8 mouse cellular contexts compared by ENCODE assay signal in genomic region chr2:26298208-26298855, GRCm38 (mm10). TPM values are rescaled to one million over a fixed set of nuclear protein-coding genes. Genes with fewer than 3 reads are reported as not detected.
A peak's percentile ranks its signal among the peaks of the same experiment; 100 is the strongest.
DNase-seq lines count a peak whose midpoint lies in the region; ATAC-seq lines count a peak whose summit lies in the region.

No protein-coding gene starts in this region.

- H3K9ac ChIP-seq in lung, embryonic 16.5 days (ENCODE audit: low read length) = no peak overlapping the region
- H3K9ac ChIP-seq in heart, embryonic 16.5 days (ENCODE audit: low read length) = 0 out of 2 replicates have a peak overlapping the region, but pooled peaks have one; percentile 13
- H3K9ac ChIP-seq in neural tube, embryonic 13.5 days = peak overlapping the region; percentile 57

- ATAC-seq in lung, embryonic 16.5 days (ENCODE audit: low read depth) = peak; percentile 51
- peak; percentile 67 for ATAC-seq in heart, embryonic 16.5 days (replicated peaks; ENCODE audit: extremely low read depth, insufficient read depth, low FRiP score)
- ATAC-seq in neural tube, embryonic 13.5 days (ENCODE audit: low read depth) = peak; percentile 76

- no peaks in the 10 kb centered on the region for H3K36me3 ChIP-seq in lung, embryonic 16.5 days (ENCODE audit: control insufficient read depth, insufficient read depth, low read length)
- no peaks in the 10 kb centered on the region for H3K36me3 ChIP-seq in heart, embryonic 16.5 days (ENCODE audit: control insufficient read depth, insufficient read depth)
- no peaks in the 10 kb centered on the region for H3K36me3 ChIP-seq in neural tube, embryonic 13.5 days

- H3K4me2 ChIP-seq in lung, embryonic 16.5 days (ENCODE audit: low read depth, low read length) = peak overlapping the region; percentile 10; the same call in 1 of the 2 replicates
- peak overlapping the region; percentile 59 for H3K4me2 ChIP-seq in heart, embryonic 16.5 days (ENCODE audit: low read depth, low read length)
- H3K4me2 ChIP-seq in neural tube, embryonic 13.5 days = peak overlapping the region; percentile 34

- H3K4me3 ChIP-seq in lung, embryonic 16.5 days (ENCODE audit: low read length) = no peak overlapping the region
- H3K4me3 ChIP-seq in heart, embryonic 16.5 days (ENCODE audit: low read length) = peak overlapping the region; percentile 37
- no peak overlapping the region for H3K4me3 ChIP-seq in neural tube, embryonic 13.5 days

- DNase-seq in lung, postnatal 36 days = no peak
- peak; percentile 75 for DNase-seq in cerebellum, adult 9-11 months
- DNase-seq in left cerebral cortex, adult 9 months (ENCODE audit: low spot score in 2 of 2) = peak; percentile 67 to 80
- no peak for DNase-seq in urinary bladder, postnatal 4 days (ENCODE audit: low spot score in 2 of 2)
- DNase-seq in thymus, postnatal 14 days = no peak

- no peaks in the 10 kb centered on the region for H3K27me3 ChIP-seq in lung, embryonic 16.5 days (ENCODE audit: control insufficient read depth, insufficient read depth, low read depth, low read length)
- no peaks in the 10 kb centered on the region for H3K27me3 ChIP-seq in heart, embryonic 16.5 days (ENCODE audit: control insufficient read depth, insufficient read depth, low read length)
- H3K27me3 ChIP-seq in neural tube, embryonic 13.5 days = peaks cover 7% of the 10 kb centered on the region; the same call in 1 of the 2 replicates

- peaks cover 32% of the 10 kb centered on the region for H3K4me1 ChIP-seq in lung, embryonic 16.5 days (replicated peaks; ENCODE audit: control insufficient read depth, insufficient read depth, low read length)
- H3K4me1 ChIP-seq in heart, embryonic 16.5 days (ENCODE audit: control insufficient read depth, insufficient read depth, low read length) = peaks cover 37% of the 10 kb centered on the region
- H3K4me1 ChIP-seq in neural tube, embryonic 13.5 days (replicated peaks) = peaks cover 51% of the 10 kb centered on the region

- H3K27ac ChIP-seq in lung, embryonic 16.5 days (ENCODE audit: low read length) = no peak overlapping the region
- no peak overlapping the region for H3K27ac ChIP-seq in heart, embryonic 16.5 days (ENCODE audit: low read length)
- peak overlapping the region; percentile 84 for H3K27ac ChIP-seq in neural tube, embryonic 13.5 days (replicated peaks)

- 6% methylated on average over 10 of the region's 10 CpGs for WGBS in lung, embryonic 16.5 days
- 2% methylated on average over 10 of the region's 10 CpGs for WGBS in heart, embryonic 16.5 days
- WGBS in neural tube, embryonic 13.5 days = 1% methylated on average over 10 of the region's 10 CpGs

- no peaks in the 10 kb centered on the region for H3K9me3 ChIP-seq in lung, embryonic 16.5 days (ENCODE audit: control insufficient read depth, low read length)
- no peaks in the 10 kb centered on the region for H3K9me3 ChIP-seq in heart, embryonic 16.5 days (replicated peaks; ENCODE audit: control insufficient read depth, low read length)
- H3K9me3 ChIP-seq in neural tube, embryonic 13.5 days = no peaks in the 10 kb centered on the region

RNA-seq across cellular contexts. Expression of gene Ccdc187, which starts 4.0 kb away (rescaled TPM):
- 0.60 TPM in 2 replicates for polyA plus RNA-seq in lung, embryonic 16.5 days (2015; fragmentation: Nextera tagmentation; extraction: Ambion mirVana)
- 0.10 and 0.13 TPM in 2 replicates for polyA plus RNA-seq in heart, embryonic 16.5 days (2015; fragmentation: Nextera tagmentation; extraction: Ambion mirVana)
- polyA plus RNA-seq in neural tube, embryonic 13.5 days (2015; fragmentation: Nextera tagmentation; extraction: Ambion mirVana) = 0.06 and 0.08 TPM in 2 replicates

RNA-seq across cellular contexts. Expression of gene Gpsm1, which starts 17.0 kb away (rescaled TPM):
- polyA plus RNA-seq in lung, embryonic 16.5 days (2015; fragmentation: Nextera tagmentation; extraction: Ambion mirVana) = 47.2 and 51.6 TPM in 2 replicates
- 102 and 104 TPM in 2 replicates for polyA plus RNA-seq in heart, embryonic 16.5 days (2015; fragmentation: Nextera tagmentation; extraction: Ambion mirVana)
- 109 and 114 TPM in 2 replicates for polyA plus RNA-seq in neural tube, embryonic 13.5 days (2015; fragmentation: Nextera tagmentation; extraction: Ambion mirVana)

RNA-seq across cellular contexts. Expression of gene Dnlz, which starts 53.6 kb away (rescaled TPM):
- polyA plus RNA-seq in lung, embryonic 16.5 days (2015; fragmentation: Nextera tagmentation; extraction: Ambion mirVana) = 22.8 and 24.7 TPM in 2 replicates
- polyA plus RNA-seq in heart, embryonic 16.5 days (2015; fragmentation: Nextera tagmentation; extraction: Ambion mirVana) = 23.1 and 24.9 TPM in 2 replicates
- polyA plus RNA-seq in neural tube, embryonic 13.5 days (2015; fragmentation: Nextera tagmentation; extraction: Ambion mirVana) = 30.1 and 34.2 TPM in 2 replicates

Comparison
In these comparisons a context has a peak if more than half of its experiments do, and no peak if none do; other contexts are left out.
1. DNase-seq: peak in cerebellum, adult 9-11 months (single experiment) and left cerebral cortex, adult 9 months (2 of 2); none in lung, postnatal 36 days (single experiment), urinary bladder, postnatal 4 days (0 of 2) and thymus, postnatal 14 days (single experiment).
2. Peak in every context shown above with its lines, with median percentiles within 50 percentile points of each other: ATAC-seq and H3K4me2 ChIP-seq.